Mouse (Mus musculus) 416B (cell line): ENCODE data around the gene Trim45.
A peak's percentile ranks its signal among the peaks of the same experiment; 100 is the strongest.

Experiments
- DNase-seq: peaks from one replicate; pipeline ENCODE4 v3.0.0; 2011; ENCODE audit warnings: low read depth

Trim45 gene

DNA sequence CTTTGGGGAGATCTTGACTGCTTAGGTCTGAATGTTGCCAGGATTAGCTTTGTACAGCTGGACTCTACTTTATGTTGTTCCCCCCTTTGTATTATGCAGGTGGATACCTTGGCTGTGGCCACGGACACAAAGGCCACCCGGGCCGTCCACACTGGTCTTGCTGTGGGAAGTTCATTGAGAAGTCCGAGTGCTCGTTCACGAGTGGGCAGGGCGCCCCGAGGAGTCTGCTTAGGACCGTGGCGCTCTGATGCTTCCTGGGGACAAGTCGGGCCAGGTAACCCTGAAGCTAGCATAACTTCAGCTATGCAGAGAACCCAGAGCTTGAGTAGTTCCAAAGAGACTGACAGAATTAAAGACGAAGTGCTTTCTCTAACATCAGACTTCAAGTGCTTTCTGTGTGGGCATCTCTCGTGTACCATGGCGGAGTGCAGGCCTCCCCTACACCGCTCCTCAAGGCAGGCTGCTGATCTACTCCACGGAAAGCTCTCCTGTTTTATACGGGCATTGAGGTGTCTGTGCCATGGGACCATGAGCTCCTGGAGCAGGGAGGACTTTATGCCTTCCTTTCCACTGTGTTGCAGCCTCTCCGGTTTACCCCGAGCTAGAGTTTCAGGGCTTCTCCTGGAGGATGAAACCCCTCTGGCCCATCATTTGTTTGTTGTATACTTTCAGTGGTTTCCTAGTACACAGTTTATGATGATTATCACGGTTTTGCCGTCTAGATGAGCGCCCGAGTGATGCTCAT, 9.5 kb downstream of the Trim45 start:
- no peak for DNase-seq

DNA sequence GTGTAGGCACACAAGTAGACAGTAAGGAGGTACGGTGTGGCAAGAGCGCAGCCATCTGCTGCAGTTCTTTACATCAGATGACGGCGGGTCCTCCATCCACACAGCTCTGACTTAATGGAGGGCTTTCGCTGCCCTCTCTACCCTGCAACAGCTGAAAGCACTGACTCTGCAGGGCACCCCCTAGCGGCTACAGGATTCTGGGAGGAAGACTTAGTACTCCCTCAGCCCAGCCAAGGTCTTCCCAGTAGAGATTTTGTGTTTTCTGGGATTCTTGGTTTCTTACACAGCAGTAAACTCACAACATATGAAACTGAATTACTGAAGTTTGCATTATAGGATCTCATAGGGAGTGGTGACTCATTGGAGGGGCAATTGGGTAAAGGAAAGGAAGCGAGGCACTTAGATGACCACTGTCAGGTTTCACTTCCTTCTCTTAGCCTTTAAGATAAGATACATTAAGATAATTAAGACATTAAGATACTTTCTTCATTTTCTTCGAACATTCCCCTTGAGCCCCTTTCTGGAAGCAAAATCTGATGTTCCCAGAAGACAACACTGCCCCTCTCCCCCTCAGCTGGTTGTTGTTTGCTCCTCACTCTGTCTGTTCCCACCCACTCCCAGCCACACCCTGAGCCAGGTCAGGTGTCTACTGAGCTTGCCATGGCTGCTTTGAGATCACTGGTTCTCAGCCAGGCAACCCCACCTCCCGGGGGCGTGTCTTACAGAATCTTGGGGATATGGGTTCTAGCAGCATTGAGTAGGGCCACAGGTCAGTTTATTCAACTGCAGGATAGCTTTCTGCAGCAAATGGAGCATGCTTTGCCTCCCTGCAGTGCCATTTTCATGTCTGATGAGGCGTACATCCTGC, 10.3 kb downstream of the Trim45 start:
- DNase-seq: peak; percentile 51

DNA sequence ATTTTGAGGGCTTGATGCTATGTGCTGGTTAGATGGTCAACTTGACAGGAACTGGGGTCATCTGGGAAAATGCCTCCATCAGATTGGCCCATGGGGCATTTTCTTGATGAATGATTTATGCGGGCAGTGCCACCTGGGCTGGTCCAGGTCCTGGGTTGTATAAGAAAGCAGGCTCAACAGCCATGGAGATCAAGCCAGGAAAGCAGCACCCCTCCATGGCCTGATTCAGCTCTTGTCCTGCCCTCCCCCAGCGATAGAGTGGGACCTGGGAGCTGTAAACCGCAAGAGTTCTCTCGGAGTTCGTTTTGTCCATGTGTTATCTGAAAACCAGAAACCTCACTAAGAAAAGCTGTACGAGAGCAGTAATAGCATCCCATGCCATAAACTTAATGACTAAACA, 13.5 kb downstream of the Trim45 start:
- DNase-seq: no peak

DNA sequence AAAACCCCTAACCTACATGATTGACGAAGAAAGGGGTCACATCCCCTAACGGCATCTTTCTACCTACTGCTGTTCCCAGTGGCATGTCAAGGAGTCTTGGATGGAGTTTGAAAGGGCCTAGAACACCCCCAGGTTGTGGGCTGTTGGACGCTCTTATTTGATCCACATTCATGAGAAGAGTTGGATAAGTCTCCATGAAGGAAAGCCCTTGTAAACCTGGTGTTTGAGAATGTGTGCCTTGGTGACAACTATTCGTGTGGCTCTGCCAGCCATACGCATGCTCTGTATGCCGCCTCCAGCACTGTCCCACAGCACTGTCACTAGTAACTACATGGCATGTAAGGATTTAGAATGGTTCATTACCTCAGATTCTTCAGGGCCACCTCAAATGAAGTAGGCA, 14.2 kb downstream of the Trim45 start:
- no peak for DNase-seq

DNA sequence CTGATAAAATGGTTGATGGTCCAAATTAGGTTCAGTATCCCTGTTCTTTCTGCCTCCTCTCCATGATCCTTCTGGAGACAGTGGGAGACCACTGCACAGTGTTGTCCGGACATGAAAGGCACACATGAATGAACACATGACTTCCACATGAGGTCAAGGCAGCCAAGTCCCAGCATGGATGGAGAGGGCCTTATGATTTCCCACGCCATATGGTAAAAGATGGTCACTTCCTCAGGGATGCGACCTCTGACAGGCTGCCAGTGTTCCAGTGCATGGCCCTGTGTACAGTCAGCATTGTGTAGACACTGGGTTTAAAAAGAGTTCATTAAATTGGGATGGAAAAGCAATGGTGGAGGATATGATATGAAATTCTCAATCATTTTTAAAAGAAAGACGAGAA, 16.2 kb downstream of the Trim45 start:
- no peak for DNase-seq

DNA sequence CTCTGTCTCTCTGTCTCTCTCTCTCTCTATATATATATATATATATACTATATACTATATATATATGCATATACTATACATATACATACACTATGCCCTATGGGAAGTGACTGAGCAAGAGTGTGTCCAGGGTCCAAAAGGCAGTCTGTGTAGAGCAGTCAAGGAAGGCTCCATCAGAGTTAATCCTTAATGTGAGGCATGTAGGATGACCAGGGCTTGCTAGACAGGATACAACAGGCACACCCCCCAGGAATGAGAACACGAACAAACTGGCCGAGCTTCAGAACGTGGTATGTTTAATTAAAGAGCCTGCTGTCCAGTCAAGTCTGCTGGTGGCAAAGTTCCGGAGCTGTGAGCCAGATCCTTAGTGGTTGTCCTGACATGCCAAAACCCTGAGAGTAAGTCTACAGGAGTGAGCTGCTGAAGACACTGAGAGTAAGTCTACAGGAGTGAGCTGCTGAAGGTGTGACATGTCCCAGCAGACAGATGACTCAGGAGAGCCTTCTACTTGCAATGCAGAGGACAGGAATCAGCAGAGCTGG, 18.6 kb downstream of the Trim45 start:
- DNase-seq: no peak

DNA sequence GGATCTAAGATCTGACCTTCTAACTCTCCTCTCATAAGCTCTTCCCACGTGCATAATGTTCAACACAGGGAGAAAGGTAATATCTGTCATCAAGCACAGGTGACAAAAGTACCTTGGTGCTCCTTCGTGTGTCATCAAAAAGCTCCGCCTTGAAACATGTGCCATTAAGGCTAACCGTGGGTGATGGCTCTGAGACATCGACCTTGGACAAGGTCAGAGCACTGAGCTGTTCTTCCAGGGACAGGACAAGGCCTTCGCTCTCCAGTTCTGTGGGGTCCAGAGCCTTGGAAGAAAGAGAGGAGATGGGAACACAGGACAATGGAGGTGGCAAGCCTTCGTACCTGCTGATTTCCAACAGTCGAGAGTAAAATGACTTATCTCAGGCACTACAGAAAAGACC, 25.3 kb downstream of the Trim45 start:
- no peak for DNase-seq

DNA sequence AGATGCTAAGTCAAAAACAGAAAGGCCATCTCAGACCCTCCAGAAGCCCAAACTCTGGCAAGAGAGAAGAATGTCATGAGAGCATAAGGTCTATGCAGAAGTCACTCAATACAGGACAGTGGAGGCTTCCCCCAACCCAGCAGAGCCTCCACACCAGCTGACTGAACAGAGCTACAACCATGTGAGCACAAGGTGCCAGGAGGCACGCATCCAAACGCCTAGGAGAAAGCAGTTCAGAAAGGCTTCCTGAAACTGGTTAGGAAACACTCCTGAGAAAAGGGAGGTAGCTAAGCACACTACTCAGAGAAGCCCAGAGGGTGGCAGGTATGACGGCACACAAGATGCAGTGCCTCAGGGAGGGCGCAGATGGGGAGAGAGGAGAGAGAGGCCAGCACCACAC, 29.5 kb downstream of the Trim45 start:
- no peak for DNase-seq

DNA sequence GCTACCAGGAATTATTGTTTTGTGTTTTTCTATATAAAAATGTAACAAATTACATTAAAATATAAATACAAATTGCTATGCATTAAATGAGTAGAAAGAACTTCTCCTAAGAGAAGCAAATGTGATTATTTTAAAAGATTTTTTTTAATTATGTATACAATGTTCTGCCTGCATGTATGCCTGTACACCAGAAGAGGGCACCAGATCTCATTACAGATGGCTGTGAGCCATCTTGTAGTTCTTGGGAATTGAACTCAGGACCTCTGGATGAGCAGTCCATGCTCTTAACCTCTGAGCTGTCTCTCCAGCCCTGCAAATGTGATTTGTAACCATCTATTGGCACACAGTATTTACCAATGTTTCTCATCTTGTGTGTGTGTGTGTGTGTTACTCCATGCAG, 32.6 kb downstream of the Trim45 start:
- DNase-seq: peak; percentile 26

DNA sequence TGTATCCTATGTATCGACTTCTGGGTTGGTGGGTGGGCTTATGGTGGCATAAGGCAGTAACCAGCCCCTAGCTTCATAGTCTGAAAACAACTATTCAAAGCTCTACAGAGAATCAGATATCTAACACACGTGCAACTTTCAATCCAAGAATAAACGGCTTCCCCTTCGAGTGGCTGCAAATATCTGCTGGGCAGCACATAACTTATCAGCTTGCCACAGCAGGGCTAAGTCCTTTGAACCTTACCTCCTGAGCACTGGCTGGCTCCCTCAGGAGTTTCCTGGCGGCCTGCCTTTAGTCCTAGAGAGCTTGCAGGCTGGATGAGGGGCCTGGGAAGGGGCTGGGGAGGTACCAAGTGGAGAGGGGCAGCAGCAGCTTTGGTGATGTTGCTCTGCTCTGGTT, 39.0 kb downstream of the Trim45 start:
- DNase-seq: no peak

DNA sequence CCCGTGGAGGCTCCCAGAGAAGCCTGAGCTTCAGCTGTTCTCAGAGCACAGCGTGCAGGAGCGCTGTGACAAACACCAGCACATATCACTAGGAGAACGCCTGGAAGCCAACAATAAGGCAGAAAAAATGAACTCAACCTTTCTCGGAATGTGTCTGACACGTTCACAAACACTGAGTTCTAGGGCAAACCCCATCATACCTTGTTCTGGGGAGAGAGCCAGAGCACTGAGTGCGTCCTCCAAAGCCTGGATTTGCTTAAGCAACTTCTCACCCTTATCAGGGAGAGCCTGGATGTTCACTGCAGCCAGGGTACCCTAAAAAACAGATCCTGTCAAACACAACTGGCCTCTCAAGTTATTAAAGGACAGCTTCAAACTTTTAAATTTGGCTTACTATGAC, 39.5 kb downstream of the Trim45 start:
- DNase-seq: no peak

DNA sequence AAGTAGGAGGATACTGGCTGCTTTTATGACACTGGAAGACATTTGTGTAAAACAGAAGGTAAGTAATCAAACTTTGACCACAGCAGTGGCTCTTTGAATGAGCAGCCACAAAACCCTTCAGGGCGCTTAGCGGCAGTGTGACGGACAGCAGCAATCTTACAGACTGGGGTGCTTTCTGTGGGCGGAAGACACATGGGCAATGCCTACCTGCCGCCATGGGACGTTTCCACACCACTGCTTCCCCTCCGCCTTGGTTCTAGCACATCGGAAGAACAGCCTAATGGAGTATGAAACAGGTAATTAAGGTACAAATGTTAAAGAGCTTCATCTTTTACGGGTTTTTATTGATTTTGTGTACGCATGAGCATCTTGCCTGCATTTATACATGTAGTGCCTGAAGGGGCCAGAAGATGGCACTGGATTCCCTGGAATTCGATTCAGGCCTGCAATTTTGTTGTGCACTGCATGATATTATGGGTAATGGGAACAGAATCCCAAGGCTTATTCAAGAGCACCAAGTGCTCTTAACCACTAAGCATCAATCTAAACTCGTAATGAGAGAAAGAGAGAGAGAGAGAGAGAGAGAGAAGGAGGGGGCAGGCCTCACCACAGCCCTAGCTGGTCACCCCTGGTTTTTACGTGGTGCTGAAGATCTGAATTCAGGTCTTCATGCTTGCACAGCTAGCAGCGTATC, 42.0 kb downstream of the Trim45 start:
- DNase-seq: peak; percentile 48

DNA sequence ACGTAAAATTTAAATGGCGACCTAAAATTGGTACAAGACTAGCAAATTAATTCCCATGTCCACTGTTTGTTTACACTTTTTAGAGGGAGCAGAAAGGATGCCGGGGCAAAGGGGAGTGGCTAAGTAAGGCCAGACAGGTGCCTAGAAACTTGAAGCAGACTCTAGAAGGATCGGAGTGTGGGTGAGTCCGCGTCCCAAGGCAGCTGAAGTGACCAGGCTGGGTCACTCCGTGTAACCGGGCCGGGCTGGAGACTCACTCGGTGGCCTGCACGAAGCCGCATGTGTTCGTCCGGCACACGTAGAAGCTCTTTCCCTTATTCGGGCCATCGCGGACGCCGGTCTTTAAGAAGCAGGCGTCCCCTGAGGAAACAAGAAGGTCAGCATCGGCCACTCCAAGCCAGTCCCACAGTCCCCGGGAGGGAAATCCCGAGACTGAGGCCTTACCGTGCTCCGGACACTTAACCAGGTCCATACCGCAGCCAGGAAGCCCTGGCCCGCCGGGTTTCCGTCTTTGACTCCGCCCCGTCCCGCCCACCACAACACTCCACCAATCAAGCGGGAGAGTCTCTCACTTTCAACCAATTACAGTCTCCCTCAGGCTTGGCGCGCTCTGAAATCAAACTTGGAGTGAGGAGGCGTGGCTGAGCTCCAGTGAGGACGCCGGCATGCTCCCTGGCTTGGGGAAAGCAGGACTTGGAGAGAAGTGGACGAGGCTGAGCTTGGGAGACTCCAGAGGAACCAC, 47.3 kb downstream of the Trim45 start, which contains the start of gene Ttf2:
TSS of gene Ttf2 (minus strand) at position 488 of the 742 bp plus-strand sequence.
- peak; percentile 95 for DNase-seq

DNA sequence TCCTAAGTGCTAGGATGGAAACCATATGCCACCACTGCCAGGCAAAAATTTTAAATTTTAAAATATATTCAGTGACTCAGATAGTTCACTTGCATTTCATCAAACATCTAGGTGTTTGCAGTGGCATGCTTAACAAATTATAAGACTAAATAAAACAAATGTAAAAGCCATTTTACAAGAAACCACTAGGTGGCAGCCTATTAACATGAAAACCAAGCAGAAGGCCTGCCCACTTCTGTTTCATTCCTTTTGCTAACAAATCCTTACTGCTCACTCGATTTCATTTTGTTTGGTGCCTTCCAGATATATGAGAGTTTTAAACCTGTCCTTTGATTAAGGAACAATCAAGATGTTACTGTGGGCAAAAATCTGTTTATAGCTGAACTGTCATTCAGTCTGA, 51.9 kb downstream of the Trim45 start:
- DNase-seq: peak; percentile 81

DNA sequence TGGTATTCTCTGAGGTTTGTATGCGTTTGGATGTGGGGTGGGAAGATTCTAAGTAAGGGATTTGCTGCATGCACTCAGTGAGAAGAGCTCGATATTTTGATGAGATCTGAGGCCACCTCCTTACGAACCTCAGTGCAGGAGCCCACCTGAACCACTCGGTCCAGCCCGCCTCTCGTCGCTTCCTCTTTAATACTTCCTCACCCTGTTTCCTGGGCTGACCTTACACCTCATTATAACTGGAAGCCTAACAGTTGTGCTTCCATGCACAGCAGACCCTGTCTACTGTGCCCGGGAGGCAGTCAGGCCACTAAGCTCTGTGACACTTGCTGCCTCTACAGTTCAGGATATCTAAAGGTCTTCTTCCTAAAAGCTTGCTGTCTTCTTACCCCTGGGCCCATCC, 57.3 kb downstream of the Trim45 start:
- DNase-seq: no peak
